Mouse (Mus musculus): Measurements from ENCODE around the gene Astn2.

The Astn2 gene

DNA sequence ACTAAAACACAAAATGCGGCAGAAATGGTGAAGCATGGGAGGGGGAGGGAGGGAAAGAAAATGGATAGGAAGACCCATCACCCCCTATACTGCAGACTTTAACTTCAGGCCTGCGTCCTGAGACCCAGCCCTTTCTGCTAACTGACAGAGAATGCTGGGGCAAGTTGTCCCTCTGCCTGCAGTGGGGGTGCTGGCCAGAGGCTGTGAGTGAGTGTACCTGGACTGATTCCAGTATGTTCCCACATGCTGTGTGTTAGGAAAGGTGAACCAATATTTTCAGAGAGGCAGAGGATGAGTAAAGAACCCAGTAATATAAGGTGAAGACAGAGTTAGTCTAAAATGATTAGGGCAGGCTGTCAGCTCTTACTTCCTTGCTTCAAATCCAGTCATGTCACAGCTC lies 561.2 kb downstream of the Astn2 start:
- no peak for DNase-seq (ENCODE audit: low spot score)

GRCm38 (mm10) chr4:65839550-65840000 lies 564.8 kb downstream of the Astn2 start:
- DNase-seq (ENCODE audit: low spot score) = peak; percentile 70

DNA sequence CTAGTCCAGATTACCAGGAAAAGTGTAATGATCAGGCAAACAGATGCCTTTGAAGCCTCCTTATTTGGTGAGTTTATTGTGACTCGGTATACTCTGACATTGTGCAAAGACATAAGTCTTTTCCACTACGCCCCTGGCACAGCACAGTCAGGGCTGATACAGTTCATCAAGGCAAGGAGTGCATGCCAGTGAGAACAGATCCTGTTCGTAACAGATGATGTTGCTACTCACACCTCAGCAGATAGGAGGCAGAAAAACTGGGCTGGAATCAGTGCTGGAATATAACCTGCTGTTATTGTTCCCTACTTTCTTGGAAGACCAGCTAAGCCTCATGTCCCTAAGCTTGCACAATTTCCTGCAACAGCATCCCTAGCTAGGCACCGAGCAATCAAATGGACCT lies 565.6 kb downstream of the Astn2 start:
- DNase-seq (ENCODE audit: low spot score) = no peak

- no peak for DNase-seq (ENCODE audit: low spot score)
Measured at GRCm38 (mm10) chr4:65832971-65833370, 571.4 kb downstream of the Astn2 start.

- DNase-seq (ENCODE audit: low spot score) = no peak
Measured at GRCm38 (mm10) chr4:65831872-65832271, 572.5 kb downstream of the Astn2 start.

- DNase-seq (ENCODE audit: low spot score) = no peak
Measured at GRCm38 (mm10) chr4:65830495-65830894, 573.9 kb downstream of the Astn2 start.

DNA sequence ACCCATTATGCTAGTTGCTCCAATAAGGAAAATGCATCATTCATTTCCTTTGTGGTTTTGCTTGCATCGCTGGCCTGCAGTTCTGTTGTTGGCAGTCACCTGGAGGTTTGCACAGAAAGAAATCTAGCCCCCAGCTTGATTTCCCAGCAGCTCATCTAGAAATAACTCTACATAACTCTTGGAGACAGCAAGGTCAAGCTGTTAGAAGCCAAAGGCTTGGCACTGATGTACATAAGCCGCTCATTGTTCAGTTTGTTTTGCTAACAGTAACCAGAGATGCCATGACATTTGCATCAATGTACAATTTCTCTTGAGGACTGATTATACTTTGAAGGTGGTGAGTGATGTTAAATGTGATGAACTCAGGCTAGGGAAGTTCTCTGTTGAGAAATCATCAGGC lies 583.3 kb downstream of the Astn2 start:
- DNase-seq (ENCODE audit: low spot score) = no peak

GRCm38 (mm10) chr4:65820236-65820635 lies 584.2 kb downstream of the Astn2 start:
- DNase-seq (ENCODE audit: low spot score) = no peak

DNA sequence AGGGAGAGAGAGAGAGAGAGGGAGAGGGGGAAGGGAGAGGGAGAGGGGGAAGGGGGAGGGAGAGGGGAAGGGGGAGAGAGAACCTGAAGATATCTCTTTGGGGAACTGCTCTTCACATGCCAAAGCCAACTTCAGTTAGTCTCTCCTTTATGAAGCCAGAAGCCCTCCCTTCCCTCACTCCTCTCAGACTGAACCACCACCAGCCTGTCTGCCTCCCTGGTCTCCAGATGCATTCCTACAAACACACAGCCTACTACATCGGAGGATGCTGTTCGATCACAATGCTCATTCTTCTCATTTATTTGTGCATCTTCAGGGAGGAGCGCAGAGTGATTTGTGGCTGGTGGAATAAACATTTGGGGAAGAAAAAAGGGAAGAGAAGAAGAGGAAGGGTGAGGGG lies 584.6 kb downstream of the Astn2 start:
- no peak for DNase-seq (ENCODE audit: low spot score)

DNA sequence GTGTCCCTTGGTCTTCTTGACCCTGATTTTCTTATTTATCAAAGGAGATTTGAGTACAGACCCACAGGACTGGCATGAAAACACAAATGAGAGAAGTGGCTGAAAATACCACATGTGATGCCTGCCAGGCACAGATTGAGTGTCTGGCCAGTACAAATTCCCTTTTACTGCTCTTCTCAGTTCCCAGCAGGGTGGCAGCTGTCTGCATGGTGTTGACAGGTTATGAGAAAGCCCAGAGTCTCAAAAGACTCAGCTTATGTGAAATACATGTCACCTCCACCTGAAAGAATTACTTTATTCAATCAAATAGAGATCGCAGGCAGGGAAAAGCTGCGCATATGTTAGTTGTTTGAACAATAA lies 590.3 kb downstream of the Astn2 start:
- DNase-seq (ENCODE audit: low spot score) = no peak

DNA sequence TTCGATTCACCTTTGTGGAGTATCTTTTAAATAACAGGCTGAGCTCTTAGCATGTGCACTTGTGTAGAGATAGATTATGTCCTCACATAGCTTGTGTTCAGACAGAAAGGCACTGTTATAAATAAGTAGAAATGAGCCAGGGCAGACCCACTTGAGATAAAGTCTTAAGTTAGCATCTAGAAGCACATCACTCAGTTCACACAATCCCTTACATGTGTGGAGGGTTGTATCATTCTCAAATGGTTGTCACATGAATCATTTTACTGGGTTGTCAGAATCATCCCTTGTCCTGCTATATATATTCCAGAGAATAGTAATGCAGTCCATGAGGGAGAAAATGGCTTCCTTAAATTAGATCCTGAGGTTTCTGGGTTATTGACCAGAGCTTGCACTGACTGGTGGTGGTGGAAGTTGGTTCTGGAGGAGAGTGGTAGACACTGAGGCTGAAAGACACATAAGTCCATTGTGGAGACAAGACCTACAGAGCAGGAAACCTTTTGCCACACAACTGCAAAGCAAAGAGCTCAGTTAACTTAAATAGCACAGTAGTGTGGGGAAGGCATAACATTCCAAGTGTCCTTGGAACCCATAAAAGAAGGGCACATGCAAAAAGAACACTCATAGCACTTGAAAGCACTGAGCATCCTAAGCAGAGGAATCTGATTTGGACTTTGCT lies 590.8 kb downstream of the Astn2 start:
- no peak for DNase-seq (ENCODE audit: low spot score)

GRCm38 (mm10) chr4:65807341-65807740 lies 597.1 kb downstream of the Astn2 start:
- DNase-seq (ENCODE audit: low spot score) = no peak

DNA sequence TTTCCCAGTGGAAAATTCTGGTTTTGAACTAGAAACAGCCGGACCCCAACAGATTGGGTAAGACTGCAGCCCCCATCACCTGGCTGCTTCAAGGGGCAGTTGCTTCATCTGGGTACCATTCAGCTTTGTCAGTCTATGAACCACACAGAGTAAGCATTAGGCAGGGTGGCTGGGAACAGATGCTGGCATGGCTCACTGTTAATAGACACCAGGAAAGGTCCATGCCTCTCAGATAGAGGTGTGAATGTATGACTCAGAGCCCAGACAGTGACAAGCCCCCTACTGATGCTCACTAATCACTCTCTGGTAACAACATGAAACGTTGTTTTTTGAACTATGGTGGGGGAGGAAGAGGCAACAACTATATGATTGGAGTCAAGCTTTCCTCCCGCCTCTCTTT lies 603.2 kb downstream of the Astn2 start:
- no peak for DNase-seq (ENCODE audit: low spot score)

GRCm38 (mm10) chr4:65791051-65791450 lies 613.4 kb downstream of the Astn2 start:
- DNase-seq (ENCODE audit: low spot score) = peak; percentile 31

DNA sequence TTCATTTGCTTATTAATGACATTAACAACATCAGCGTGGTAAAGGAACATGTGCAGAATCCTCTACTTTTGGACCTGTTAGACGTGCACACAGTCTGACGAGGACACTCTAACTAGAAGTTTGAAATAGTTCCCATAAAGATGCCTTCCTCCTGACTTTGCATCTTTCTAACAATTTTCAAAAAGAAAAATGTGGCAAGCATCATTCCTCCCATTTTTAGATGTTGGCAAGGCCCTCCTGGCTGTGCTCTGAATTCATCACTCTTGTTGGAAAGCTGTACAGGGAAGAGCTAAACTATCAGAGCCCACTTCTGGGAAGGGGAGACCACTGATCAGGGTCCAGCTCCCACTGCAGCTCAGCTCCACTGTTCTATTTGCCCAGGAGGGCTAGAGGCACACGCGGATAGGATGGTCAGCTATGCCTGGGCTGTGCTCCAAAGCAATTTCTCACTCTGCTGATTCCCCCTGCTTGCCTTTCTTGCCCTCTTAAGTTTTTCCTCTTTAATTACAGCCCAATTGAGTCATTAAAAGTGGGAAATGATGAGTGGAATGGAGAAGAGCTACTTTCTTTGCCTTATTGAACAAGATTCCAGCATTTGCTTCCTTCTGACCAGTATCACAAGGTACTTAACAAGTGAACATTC lies 630.9 kb downstream of the Astn2 start:
- no peak for DNase-seq (ENCODE audit: low spot score)

- no peak for DNase-seq (ENCODE audit: low spot score)
Measured at GRCm38 (mm10) chr4:65770952-65771351, 633.5 kb downstream of the Astn2 start.

DNA sequence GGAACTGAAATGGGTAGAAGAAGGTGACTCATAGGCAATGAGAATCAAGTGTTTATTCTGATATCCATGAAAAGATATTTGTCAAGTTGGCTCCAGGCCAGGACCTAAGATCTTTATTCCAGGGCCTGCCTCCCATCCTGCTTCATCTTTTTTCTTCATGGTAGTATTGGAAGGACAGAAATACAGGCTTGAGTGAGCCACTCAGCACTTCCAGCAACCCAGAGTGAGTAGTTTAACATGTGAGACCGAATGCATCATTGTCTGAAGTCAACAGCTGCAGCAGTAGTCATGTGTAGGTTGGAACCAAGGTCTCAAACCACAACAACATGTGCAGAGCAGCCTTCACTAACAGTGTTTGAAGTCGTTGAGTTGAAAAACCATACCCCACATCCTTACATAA lies 636.5 kb downstream of the Astn2 start:
- DNase-seq (ENCODE audit: low spot score) = no peak

- DNase-seq (ENCODE audit: low spot score) = no peak
Measured at GRCm38 (mm10) chr4:65767431-65767830, 637.0 kb downstream of the Astn2 start.

DNA sequence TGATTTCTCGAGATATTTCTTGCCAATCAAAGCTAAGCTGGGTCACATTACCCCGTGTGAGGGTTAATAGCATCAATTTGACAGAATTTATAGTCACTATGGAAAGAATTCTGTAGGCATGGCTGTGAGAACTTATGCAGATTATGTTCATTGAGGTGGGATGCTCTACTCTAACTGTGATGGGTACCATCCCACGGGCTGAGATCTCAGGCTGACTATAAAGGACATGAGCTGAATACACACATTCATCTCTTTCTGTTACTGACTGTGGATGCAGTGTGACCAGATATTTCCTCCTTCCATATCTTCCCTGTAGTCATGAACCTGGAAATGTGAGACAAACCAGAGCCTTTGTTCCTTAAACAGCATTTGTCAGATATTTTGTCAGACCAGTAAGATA lies 639.1 kb downstream of the Astn2 start:
- no peak for DNase-seq (ENCODE audit: low spot score)

DNA sequence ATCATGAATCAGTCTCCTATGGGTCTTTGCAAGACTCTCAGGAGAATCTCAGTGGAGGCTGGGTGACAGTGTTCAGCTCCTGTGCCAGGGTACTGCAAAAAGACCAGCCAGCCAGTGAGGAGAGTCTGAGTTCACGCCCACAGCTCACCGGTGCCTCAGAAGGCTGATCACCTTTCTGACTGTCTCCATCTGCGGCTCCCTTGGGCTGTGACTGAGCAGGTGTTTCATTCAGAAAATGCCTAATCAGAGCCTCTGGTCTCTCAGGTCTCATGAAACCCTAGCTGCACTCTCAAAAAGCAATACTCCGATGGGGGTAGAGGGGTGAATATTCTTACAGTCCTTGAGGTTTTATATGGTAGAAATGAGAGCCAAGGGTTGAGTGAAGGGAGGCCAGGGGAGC lies 640.1 kb downstream of the Astn2 start:
- DNase-seq (ENCODE audit: low spot score) = no peak

GRCm38 (mm10) chr4:65763823-65764222 lies 640.6 kb downstream of the Astn2 start:
- no peak for DNase-seq (ENCODE audit: low spot score)

DNA sequence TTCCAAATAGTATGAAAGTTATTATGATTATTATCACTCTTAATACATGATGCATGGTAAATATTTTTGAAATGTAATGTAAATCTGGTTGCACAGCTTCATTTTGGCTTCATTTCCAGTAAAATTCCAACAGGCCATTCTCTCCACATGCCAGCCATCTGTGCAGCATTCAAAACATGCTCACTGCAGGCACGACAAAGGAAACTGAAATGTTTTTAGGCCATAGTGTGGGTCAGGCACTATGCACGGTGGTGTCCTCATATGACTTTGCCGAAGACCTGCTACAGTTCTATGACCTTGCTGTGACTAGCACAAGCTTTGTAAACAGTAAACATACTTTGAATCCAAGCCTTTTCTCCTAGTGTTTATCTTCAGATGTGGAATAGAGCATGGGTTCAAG lies 642.3 kb downstream of the Astn2 start:
- no peak for DNase-seq (ENCODE audit: low spot score)

DNA sequence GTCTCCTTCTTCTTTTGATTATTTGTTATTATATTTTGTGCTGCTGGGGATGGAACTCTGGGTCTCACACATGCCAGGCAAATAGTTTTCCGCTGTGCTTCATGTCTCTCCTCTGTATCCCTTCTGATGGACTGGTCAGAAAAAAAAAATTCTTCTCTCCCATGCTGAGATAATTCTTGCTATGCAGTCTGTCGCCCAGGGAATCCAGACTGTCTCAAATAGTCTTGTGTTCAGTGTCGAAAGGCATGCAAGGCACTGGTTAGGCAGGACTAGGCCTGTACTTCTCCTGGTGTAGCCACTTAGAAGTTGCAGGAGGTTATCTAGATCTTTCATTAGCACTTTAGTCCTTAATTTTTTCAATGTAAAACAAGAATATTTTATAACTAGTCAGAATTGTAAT lies 642.8 kb downstream of the Astn2 start:
- no peak for DNase-seq (ENCODE audit: low spot score)

DNA sequence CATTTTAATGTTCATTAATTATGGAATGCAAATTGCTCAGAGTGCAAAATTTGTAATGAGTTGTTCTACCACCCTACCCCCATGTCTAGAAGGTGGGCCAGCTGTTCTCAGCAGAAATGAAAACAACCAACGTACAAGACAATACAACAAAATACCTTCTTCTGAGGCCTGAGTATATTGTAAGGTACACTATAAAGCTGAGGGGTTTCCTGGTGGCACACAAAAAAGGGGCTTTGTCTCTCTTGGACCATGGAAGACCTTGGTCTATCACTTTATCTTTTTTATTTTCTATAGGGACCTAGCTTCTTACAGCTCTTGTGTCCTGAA lies 645.6 kb downstream of the Astn2 start:
- no peak for DNase-seq (ENCODE audit: low spot score)
